In genomic region chr8:4516162-4516561, GRCm38 (mm10) we compare ENCODE assay signal across 8 mouse cellular contexts. TPM values are rescaled to one million over a fixed set of nuclear protein-coding genes. Genes with fewer than 3 reads are reported as not detected.
A peak's percentile ranks its signal among the peaks of the same experiment; 100 is the strongest.
DNase-seq lines count a peak whose midpoint lies in the region; ATAC-seq and TF ChIP-seq lines count a peak whose summit lies in the region.

No protein-coding gene starts in this region.

- no peaks in the 10 kb centered on the region for H3K9me3 ChIP-seq in intestine, postnatal 0 days (ENCODE audit: control insufficient read depth)
- H3K9me3 ChIP-seq in lung, postnatal 0 days (ENCODE audit: low read length), result no peaks in the 10 kb centered on the region

- no peak for TF ChIP-seq EP300 in lung, postnatal 0 days (IDR thresholded peaks at IDR 0.05)

- ATAC-seq in common myeloid progenitor, adult 5-6 weeks (replicated peaks; ENCODE audit: low read depth, poor library complexity, severe bottlenecking), result peak; percentile 81
- no peak for ATAC-seq in intestine, postnatal 0 days
- peak; percentile 62; the same call in 1 of the 2 replicates for ATAC-seq in lung, postnatal 0 days

- H3K27ac ChIP-seq in spleen, adult 2 months (ENCODE audit: insufficient read depth, low read length), result no peak overlapping the region
- H3K27ac ChIP-seq in intestine, postnatal 0 days (ENCODE audit: low read depth, low read length), result no peak overlapping the region
- no peak overlapping the region for H3K27ac ChIP-seq in lung, postnatal 0 days (ENCODE audit: low read length)

- peak; percentile 63; the same call in 1 of the 2 replicates for TF ChIP-seq CTCF in spleen, adult 2 months (IDR thresholded peaks at IDR 0.05; ENCODE audit: extremely low read depth, insufficient read depth, insufficient read length, insufficient replicate concordance)
- peak; percentile 89 for TF ChIP-seq CTCF in intestine, postnatal 0 days (IDR thresholded peaks at IDR 0.05; ENCODE audit: low read depth)
- TF ChIP-seq CTCF in lung, postnatal 0 days (IDR thresholded peaks at IDR 0.05), result peak; percentile 84

- H3K4me3 ChIP-seq in spleen, adult 2 months (ENCODE audit: extremely low read depth, insufficient read depth, insufficient read length), result no peak overlapping the region
- no peak overlapping the region for H3K4me3 ChIP-seq in intestine, postnatal 0 days (ENCODE audit: low read depth, low read length)
- no peak overlapping the region for H3K4me3 ChIP-seq in lung, postnatal 0 days (ENCODE audit: low read depth, low read length)

- TF ChIP-seq POLR2A in spleen, adult 2 months (IDR thresholded peaks at IDR 0.05; ENCODE audit: low read depth, low read length), result no peak

- H3K4me2 ChIP-seq in intestine, postnatal 0 days (replicated peaks; ENCODE audit: low read depth), result no peak overlapping the region
- H3K4me2 ChIP-seq in lung, postnatal 0 days (replicated peaks; ENCODE audit: low read depth, low read length), result no peak overlapping the region

- 83% methylated on average over 2 of the region's 2 CpGs for WGBS in spleen, adult 2 months
- 67% methylated on average over 2 of the region's 2 CpGs for WGBS in intestine, postnatal 0 days
- WGBS in lung, postnatal 0 days, result 76% methylated on average over 2 of the region's 2 CpGs

- peak; percentile 34 to 78 for DNase-seq in adrenal gland, adult (ENCODE audit: inconsistent age in 2 of 2, low spot score in 1 of 2)
- no peak for DNase-seq in adrenal gland, postnatal 4 days (ENCODE audit: low spot score in 2 of 2)
- peak; percentile 12 to 62 for DNase-seq in spleen, adult 2 months (ENCODE audit: low read depth in 1 of 2, low spot score in 2 of 2)
- no peak for DNase-seq in spleen, postnatal 4 days (ENCODE audit: low spot score in 2 of 2)
- DNase-seq in lung, postnatal 0 days (ENCODE audit: low spot score), result peak; percentile 73
- peak; percentile 38 for DNase-seq in right cerebral cortex, postnatal 4 days

- H3K9ac ChIP-seq in intestine, postnatal 0 days (ENCODE audit: low read depth, low read length), result no peak overlapping the region
- H3K9ac ChIP-seq in lung, postnatal 0 days (replicated peaks; ENCODE audit: low read depth), result no peak overlapping the region

- no peaks in the 10 kb centered on the region for H3K27me3 ChIP-seq in spleen, adult 2 months (ENCODE audit: control insufficient read depth, insufficient read depth, low read length)
- H3K27me3 ChIP-seq in intestine, postnatal 0 days (replicated peaks; ENCODE audit: control insufficient read depth, insufficient read depth, low read length), result no peaks in the 10 kb centered on the region
- H3K27me3 ChIP-seq in lung, postnatal 0 days (replicated peaks; ENCODE audit: insufficient read depth, low read length), result no peaks in the 10 kb centered on the region

- H3K36me3 ChIP-seq in spleen, adult 2 months (ENCODE audit: control insufficient read depth, insufficient read depth, low read length), result peaks cover 9% of the 10 kb centered on the region
- H3K36me3 ChIP-seq in intestine, postnatal 0 days (ENCODE audit: control insufficient read depth, insufficient read depth), result peaks cover 41% of the 10 kb centered on the region
- H3K36me3 ChIP-seq in lung, postnatal 0 days (ENCODE audit: insufficient read depth, low read length), result peaks cover 6% of the 10 kb centered on the region; the same call in 1 of the 2 replicates

- H3K4me1 ChIP-seq in spleen, adult 2 months (ENCODE audit: control insufficient read depth, insufficient read depth, insufficient read length), result peaks cover 5% of the 10 kb centered on the region; the same call in 1 of the 2 replicates
- H3K4me1 ChIP-seq in intestine, postnatal 0 days (replicated peaks; ENCODE audit: control insufficient read depth, insufficient read depth, low read length), result peaks cover 4% of the 10 kb centered on the region; the same call in 1 of the 2 replicates
- peaks cover 8% of the 10 kb centered on the region; the same call in 1 of the 2 replicates for H3K4me1 ChIP-seq in lung, postnatal 0 days (ENCODE audit: insufficient read depth, low read depth, low read length)

RNA-seq across cellular contexts. Expression of gene Cers4, which starts 23.3 kb away (rescaled TPM):
- 10 to 100 TPM; 22.6 to 25.7 TPM for total RNA-seq in adrenal gland, postnatal 4 days (2021)
- polyA plus RNA-seq in spleen, adult 2 months (2012; rRNA removed), result 40.8 and 42.1 TPM in 2 replicates
- 5.8 and 8.7 TPM in 2 replicates for total RNA-seq in common myeloid progenitor, adult 5-6 weeks (2017)
- polyA plus RNA-seq in intestine, postnatal 0 days (2015; fragmentation: Nextera tagmentation; extraction: Ambion mirVana), result 8.6 and 12.7 TPM in 2 replicates
- polyA plus RNA-seq in lung, postnatal 0 days (2015; fragmentation: Nextera tagmentation; extraction: Ambion mirVana), result 55.3 and 58.6 TPM in 2 replicates

Comparison
In these comparisons a context has a peak if more than half of its experiments do, and no peak if none do; other contexts are left out.
1. DNase-seq: peak in adrenal gland, adult (2 of 2), spleen, adult 2 months (2 of 2), lung, postnatal 0 days (single experiment) and right cerebral cortex, postnatal 4 days (single experiment); none in adrenal gland, postnatal 4 days (0 of 2) and spleen, postnatal 4 days (0 of 2).
2. Peak in every context shown above with its lines, with median percentiles within 50 percentile points of each other: CTCF ChIP-seq.